Mouse (Mus musculus) spleen, adult 2 months (tissue): ENCODE data around the gene Rrnad1.

Experiments
- CTCF ChIP-seq: fragments of 200-500 bp; IDR thresholded peaks from 2 replicates; pipeline ENCODE4 v1.5.1; 2011; ENCODE audit warnings: mild to moderate bottlenecking, inconsistent platforms; ENCODE audit not compliant: insufficient read depth, insufficient read length, insufficient replicate concordance; ENCODE audit errors: extremely low read depth
- POLR2A ChIP-seq: fragments of 200-500 bp; IDR thresholded peaks from 2 replicates; pipeline ENCODE4 v1.6.1; 2011; ENCODE audit warnings: low read depth, low read length, inconsistent platforms

DNA sequence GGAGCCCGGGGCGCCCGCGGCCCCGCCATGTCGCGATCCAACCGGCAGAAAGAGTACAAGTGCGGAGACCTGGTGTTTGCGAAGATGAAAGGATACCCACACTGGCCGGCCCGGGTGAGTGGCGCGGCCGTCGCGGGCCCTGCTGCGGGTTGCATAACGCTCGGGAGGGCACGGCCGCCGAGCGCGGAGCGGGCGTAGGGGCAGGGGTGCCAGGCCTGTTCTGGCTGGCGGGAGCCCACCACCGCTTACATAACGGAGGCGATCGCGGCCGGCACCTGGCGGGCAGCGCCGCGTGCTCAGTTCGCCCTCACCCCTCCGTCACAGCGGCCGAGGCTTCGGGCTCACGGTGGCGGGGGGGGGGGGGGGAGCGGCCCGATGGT is 23.9 kb downstream of the Rrnad1 start:
- TF ChIP-seq POLR2A (no peak), CTCF (no peak)
